Mouse (Mus musculus) neural tube, embryonic 14.5 days (tissue): ENCODE data around the gene Gm21885. TPM values are rescaled to one million over a fixed set of nuclear protein-coding genes. Genes with fewer than 3 reads are reported as not detected.

Source experiments
- ATAC-seq: fragments of 200-750 bp; cut with Nextera tagmentation; 2 replicates; pipeline ENCODE4 v1.8.0; 2017; ENCODE audit warnings: low read depth, mild to moderate bottlenecking, moderate TSS enrichment, moderate library complexity
- H3K27ac ChIP-seq: fragments of 300-500 bp; sonication (generic); 2 replicates; pipeline ENCODE4 v1.5.1; 2014; ENCODE audit warnings: low read depth, mild to moderate bottlenecking, control low read depth, low read length, moderate library complexity, mixed read lengths
- H3K27me3 ChIP-seq: fragments of 300-500 bp; sonication (generic); 2 replicates; pipeline ENCODE4 v1.6.1; 2014; ENCODE audit warnings: low read length; ENCODE audit not compliant: control insufficient read depth, insufficient read depth
- H3K36me3 ChIP-seq: fragments of 300-500 bp; sonication (generic); 2 replicates; pipeline ENCODE4 v1.6.1; 2014; ENCODE audit warnings: low read length, mixed read lengths; ENCODE audit not compliant: control insufficient read depth, insufficient read depth
- H3K4me1 ChIP-seq: fragments of 300-500 bp; sonication (generic); 2 replicates; pipeline ENCODE4 v1.6.1; 2014; ENCODE audit warnings: low read length; ENCODE audit not compliant: control insufficient read depth, insufficient read depth
- H3K4me2 ChIP-seq: fragments of 300-500 bp; sonication (generic); 2 replicates; pipeline ENCODE4 v1.6.1; 2014; ENCODE audit warnings: mild to moderate bottlenecking, low read depth, low read length, control low read depth
- H3K4me3 ChIP-seq: fragments of 300-500 bp; sonication (generic); 2 replicates; pipeline ENCODE4 v1.5.1; 2014; ENCODE audit warnings: low read depth, low read length, control low read depth, mixed read lengths
- H3K9ac ChIP-seq: fragments of 300-500 bp; sonication (generic); replicated peaks from 2 replicates; pipeline ENCODE4 v1.6.1; 2014; ENCODE audit warnings: low read depth, mild to moderate bottlenecking, control low read depth, low read length, mixed read lengths
- H3K9me3 ChIP-seq: fragments of 300-500 bp; sonication (generic); 2 replicates; pipeline ENCODE4 v1.6.1; 2016; ENCODE audit warnings: low read length; ENCODE audit not compliant: control insufficient read depth
- WGBS: fragments of 180-500 bp; shearing (Covaris S2); extraction: QIAGEN DNeasy Blood & Tissue Kit; methylation state at CpG from one replicate; pipeline ENCODE4 v1.1.7; 2014; 5-methylcytosine and 5-hydroxymethylcytosine counted together
- polyA plus RNA-seq: library from polyadenylated mRNA; unstranded; fragments of >200 nt; fragmentation: Nextera tagmentation; extraction: Ambion mirVana; gene quantifications from 2 replicates; pipeline ENCODE4 v1.2.1, GENCODE M21; 2014

Gene Gm21885
- polyA plus RNA-seq, 1 experiment from 2014 or later, result not detected

GRCm38 (mm10) chr11:94320969-94321930 lies 39.6 kb downstream of the Gm21885 start:
- no peaks in the 10 kb centered on the region for H3K9me3 ChIP-seq
- under 1% methylated on average over 67 of the region's 67 CpGs for WGBS
- ATAC-seq, result peak; percentile 81
- H3K4me2 ChIP-seq, result peak overlapping the region; percentile 82
- H3K27me3 ChIP-seq, result no peaks in the 10 kb centered on the region
- peak overlapping the region; percentile 100 for H3K4me3 ChIP-seq
- peak overlapping the region; percentile 97 for H3K9ac ChIP-seq
- peak overlapping the region; percentile 98 for H3K27ac ChIP-seq
- H3K36me3 ChIP-seq, result no peaks in the 10 kb centered on the region
- peaks cover 33% of the 10 kb centered on the region for H3K4me1 ChIP-seq

GRCm38 (mm10) chr11:94321931-94322400 lies 40.3 kb downstream of the Gm21885 start, which contains the start of gene Luc7l3:
Luc7l3 (minus strand) TSS chr11:94321988.
- no peaks in the 10 kb centered on the region for H3K27me3 ChIP-seq
- peak; percentile 92 for ATAC-seq
- peak within 1 kb of the TSS; percentile 97 for H3K9ac ChIP-seq
- H3K36me3 ChIP-seq, result no peaks in the 10 kb centered on the region
- H3K4me1 ChIP-seq, result peaks cover 34% of the 10 kb centered on the region
- H3K4me3 ChIP-seq, result peak within 1 kb of the TSS; percentile 100
- WGBS, result under 1% methylated on average over 35 of the region's 36 CpGs
- no peaks in the 10 kb centered on the region for H3K9me3 ChIP-seq
- peak within 1 kb of the TSS; percentile 82 for H3K4me2 ChIP-seq
- peak within 1 kb of the TSS; percentile 98 for H3K27ac ChIP-seq

GRCm38 (mm10) chr11:94322636-94323035 lies 41.0 kb downstream of the Gm21885 start:
- Histone ChIP-seq H3K4me2 (peak overlapping the region; percentile 82), H3K36me3 (no peaks in the 10 kb centered on the region), H3K27me3 (no peaks in the 10 kb centered on the region), H3K9ac (peak overlapping the region; percentile 97), H3K4me1 (peaks cover 28% of the 10 kb centered on the region; the same call in 1 of the 2 replicates), H3K9me3 (no peaks in the 10 kb centered on the region), H3K4me3 (peak overlapping the region; percentile 100), H3K27ac (peak overlapping the region; percentile 98)
- no peak for ATAC-seq
- WGBS, result 42% methylated on average over 5 of the region's 5 CpGs

GRCm38 (mm10) chr11:94323271-94323925 lies 41.7 kb downstream of the Gm21885 start:
- Histone ChIP-seq H3K36me3 (no peaks in the 10 kb centered on the region), H3K4me2 (no peak overlapping the region), H3K27ac (peak overlapping the region; percentile 98), H3K27me3 (no peaks in the 10 kb centered on the region), H3K9ac (no peak overlapping the region), H3K4me1 (peaks cover 27% of the 10 kb centered on the region; the same call in 1 of the 2 replicates), H3K9me3 (no peaks in the 10 kb centered on the region), H3K4me3 (no peak overlapping the region)
- ATAC-seq, result no peak
- 80% methylated on average over 5 of the region's 5 CpGs for WGBS

GRCm38 (mm10) chr11:94324618-94325017 lies 42.9 kb downstream of the Gm21885 start:
- Histone ChIP-seq H3K9me3 (no peaks in the 10 kb centered on the region), H3K36me3 (no peaks in the 10 kb centered on the region), H3K4me2 (no peak overlapping the region), H3K27me3 (no peaks in the 10 kb centered on the region), H3K4me1 (peaks cover 25% of the 10 kb centered on the region; the same call in 1 of the 2 replicates), H3K9ac (no peak overlapping the region), H3K4me3 (no peak overlapping the region), H3K27ac (no peak overlapping the region)
- WGBS, result 92% methylated on average over 5 of the region's 5 CpGs
- no peak for ATAC-seq

- H3K9me3 ChIP-seq, result no peaks in the 10 kb centered on the region
- H3K4me1 ChIP-seq, result peaks cover 31% of the 10 kb centered on the region; the same call in 1 of the 2 replicates
Observed at GRCm38 (mm10) chr11:94326961-94327411, 45.3 kb downstream of the Gm21885 start.

GRCm38 (mm10) chr11:94327693-94328643 lies 46.3 kb downstream of the Gm21885 start, which contains the start of gene Ankrd40:
Ankrd40 (plus strand) TSS chr11:94328001.
- Histone ChIP-seq H3K27me3 (no peaks in the 10 kb centered on the region), H3K9ac (peak within 1 kb of the TSS; percentile 95), H3K4me3 (peak within 1 kb of the TSS; percentile 71), H3K36me3 (no peaks in the 10 kb centered on the region), H3K4me2 (peak within 1 kb of the TSS; percentile 70), H3K9me3 (no peaks in the 10 kb centered on the region), H3K4me1 (peaks cover 26% of the 10 kb centered on the region; the same call in 1 of the 2 replicates), H3K27ac (peak within 1 kb of the TSS; percentile 98)
- WGBS, result 0% methylated on average over 56 of the region's 78 CpGs
- peak; percentile 88 for ATAC-seq

More at GRCm38 (mm10) chr11:94326961-94327411, 45.3 kb downstream of the Gm21885 start:
- ATAC-seq, result peak; percentile 85
- WGBS, result under 1% methylated on average over 10 of the region's 10 CpGs
- Histone ChIP-seq H3K36me3 (no peaks in the 10 kb centered on the region), H3K27me3 (no peaks in the 10 kb centered on the region), H3K27ac (peak overlapping the region; percentile 98), H3K4me2 (peak overlapping the region; percentile 70), H3K4me3 (peak overlapping the region; percentile 71; the same call in 1 of the 2 replicates), H3K9ac (peak overlapping the region; percentile 95)

- Histone ChIP-seq H3K27ac (peak overlapping the region; percentile 98), H3K9ac (peak overlapping the region; percentile 95), H3K4me1 (peaks cover 26% of the 10 kb centered on the region; the same call in 1 of the 2 replicates), H3K4me2 (peak overlapping the region; percentile 70), H3K36me3 (no peaks in the 10 kb centered on the region), H3K4me3 (peak overlapping the region; percentile 71), H3K27me3 (no peaks in the 10 kb centered on the region), H3K9me3 (no peaks in the 10 kb centered on the region)
- no peak for ATAC-seq
- 1% methylated on average over 10 of the region's 10 CpGs for WGBS
Observed at GRCm38 (mm10) chr11:94328644-94329025, 47.0 kb downstream of the Gm21885 start.
